Mouse (Mus musculus) forebrain, embryonic 11.5 days (tissue): Measurements from ENCODE around the gene Hacd2. TPM values are rescaled to one million over a fixed set of nuclear protein-coding genes. Genes with fewer than 3 reads are reported as not detected.
A peak's percentile ranks its signal among the peaks of the same experiment; 100 is the strongest.

Experiments
- ATAC-seq: fragments of 200-750 bp; cut with Nextera tagmentation; replicated peaks from 2 replicates; pipeline ENCODE4 v1.8.0; 2017; ENCODE audit warnings: moderate TSS enrichment; ENCODE audit not compliant: low FRiP score
- DNase-seq: peaks from one replicate; pipeline ENCODE4 v3.0.0-alpha.2; 2017; ENCODE audit warnings: low spot score
- H3K27ac ChIP-seq: fragments of 300-500 bp; sonication (generic); 2 replicates; pipeline ENCODE4 v1.5.1; 2014; ENCODE audit warnings: low read depth, low read length
- H3K27me3 ChIP-seq: fragments of 300-500 bp; sonication (generic); 2 replicates; pipeline ENCODE4 v1.6.1; 2014; ENCODE audit warnings: mild to moderate bottlenecking, low read length, mixed read lengths; ENCODE audit not compliant: control insufficient read depth, insufficient read depth
- H3K36me3 ChIP-seq: fragments of 300-500 bp; sonication (generic); 2 replicates; pipeline ENCODE4 v1.6.1; 2014; ENCODE audit warnings: mild to moderate bottlenecking, low read length, moderate library complexity, mixed read lengths; ENCODE audit not compliant: control insufficient read depth, insufficient read depth
- H3K4me1 ChIP-seq: fragments of 300-500 bp; sonication (generic); replicated peaks from 2 replicates; pipeline ENCODE4 v1.6.1; 2014; ENCODE audit warnings: low read length, mixed read lengths; ENCODE audit not compliant: control insufficient read depth, insufficient read depth
- H3K4me2 ChIP-seq: fragments of 300-500 bp; sonication (generic); 2 replicates; pipeline ENCODE4 v1.6.1; 2014; ENCODE audit warnings: low read depth, mild to moderate bottlenecking, low read length, moderate library complexity, mixed read lengths; ENCODE audit not compliant: severe bottlenecking
- H3K4me3 ChIP-seq: fragments of 300-500 bp; sonication (generic); 2 replicates; pipeline ENCODE4 v1.5.1; 2014; ENCODE audit warnings: low read depth, low read length
- H3K9ac ChIP-seq: fragments of 300-500 bp; sonication (generic); 2 replicates; pipeline ENCODE4 v1.6.1; 2014; ENCODE audit warnings: low read length
- H3K9me3 ChIP-seq: fragments of 300-500 bp; sonication (generic); 2 replicates; pipeline ENCODE4 v1.6.1; 2016; ENCODE audit warnings: low read length, mixed read lengths; ENCODE audit not compliant: control insufficient read depth
- WGBS: fragments of 180-500 bp; shearing (Covaris S2); extraction: QIAGEN DNeasy Blood & Tissue Kit; methylation state at CpG from one replicate; pipeline ENCODE4 v1.1.7; 2014; 5-methylcytosine and 5-hydroxymethylcytosine counted together
- polyA plus RNA-seq: library from polyadenylated mRNA; unstranded; fragments of >200 nt; fragmentation: Nextera tagmentation; extraction: Ambion mirVana; gene quantifications from 2 replicates; pipeline ENCODE4 v1.2.1, GENCODE M21; 2014

The Hacd2 gene
- polyA plus RNA-seq, 1 experiment from 2014 or later, result 33.9 TPM

DNA sequence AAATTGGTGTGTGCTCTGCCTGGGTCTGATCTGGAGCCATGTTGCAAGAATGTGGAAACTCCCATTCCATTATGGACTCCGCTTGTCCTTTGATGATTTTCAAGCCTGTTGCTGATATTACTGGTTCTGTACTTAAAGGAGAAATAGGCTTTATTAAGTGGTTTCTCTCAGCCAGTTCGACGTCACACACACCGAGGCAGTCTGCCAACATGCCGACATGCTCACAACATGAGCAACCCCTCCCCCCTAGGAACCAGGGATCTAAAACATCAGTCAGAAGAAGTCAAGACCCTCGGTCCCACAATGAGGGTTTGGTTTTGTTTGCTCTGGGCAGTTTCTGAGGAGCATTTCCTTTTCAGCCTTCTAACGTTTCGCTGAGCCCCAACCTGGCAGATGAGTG, 86.9 kb downstream of the Hacd2 start:
- Histone ChIP-seq H3K9ac (no peak overlapping the region), H3K4me3 (no peak overlapping the region), H3K9me3 (no peaks in the 10 kb centered on the region), H3K36me3 (no peaks in the 10 kb centered on the region; the same call in 1 of the 2 replicates), H3K4me1 (peaks cover 3% of the 10 kb centered on the region; the same call in 1 of the 2 replicates), H3K4me2 (no peak overlapping the region), H3K27ac (no peak overlapping the region), H3K27me3 (no peaks in the 10 kb centered on the region)
- WGBS, result 67% methylated on average over 8 of the region's 8 CpGs
- DNase-seq (no peak), ATAC-seq (no peak)

- no peaks in the 10 kb centered on the region for H3K36me3 ChIP-seq
- ATAC-seq (no peak), DNase-seq (no peak)
- no peak overlapping the region; the same call in 1 of the 2 replicates for H3K9ac ChIP-seq
- WGBS, result 36% methylated on average over 7 of the region's 7 CpGs
- no peak overlapping the region for H3K4me2 ChIP-seq
- H3K9me3 ChIP-seq, result no peaks in the 10 kb centered on the region
- H3K4me1 ChIP-seq, result peaks cover 3% of the 10 kb centered on the region; the same call in 1 of the 2 replicates
- no peaks in the 10 kb centered on the region for H3K27me3 ChIP-seq
- no peak overlapping the region for H3K4me3 ChIP-seq
- H3K27ac ChIP-seq, result no peak overlapping the region
These were observed 87.5 kb downstream of the Hacd2 start for GRCm38 (mm10) chr16:35109656-35110291.

GRCm38 (mm10) chr16:35110410-35111142, 88.3 kb downstream of the Hacd2 start:
- H3K36me3 ChIP-seq, result no peaks in the 10 kb centered on the region
- H3K4me1 ChIP-seq, result peaks cover 3% of the 10 kb centered on the region; the same call in 1 of the 2 replicates
- H3K9ac ChIP-seq, result no peak overlapping the region
- H3K4me3 ChIP-seq, result no peak overlapping the region
- H3K27me3 ChIP-seq, result no peaks in the 10 kb centered on the region
- no peak overlapping the region for H3K27ac ChIP-seq
- no peaks in the 10 kb centered on the region for H3K9me3 ChIP-seq
- peak; percentile 93 for DNase-seq
- 35% methylated on average over 10 of the region's 10 CpGs for WGBS
- ATAC-seq, result peak; percentile 91
- 0 out of 2 replicates have a peak overlapping the region, but pooled peaks have one; percentile 18 for H3K4me2 ChIP-seq

GRCm38 (mm10) chr16:35111143-35111620, 89.0 kb downstream of the Hacd2 start:
- H3K4me2 ChIP-seq, result no peak overlapping the region
- no peaks in the 10 kb centered on the region for H3K27me3 ChIP-seq
- H3K4me1 ChIP-seq, result peaks cover 3% of the 10 kb centered on the region; the same call in 1 of the 2 replicates
- no peaks in the 10 kb centered on the region for H3K9me3 ChIP-seq
- peak; percentile 60 for ATAC-seq
- 68% methylated on average over 8 of the region's 8 CpGs for WGBS
- no peak for DNase-seq
- H3K4me3 ChIP-seq, result no peak overlapping the region
- no peak overlapping the region for H3K9ac ChIP-seq
- no peak overlapping the region for H3K27ac ChIP-seq
- no peaks in the 10 kb centered on the region for H3K36me3 ChIP-seq

DNA sequence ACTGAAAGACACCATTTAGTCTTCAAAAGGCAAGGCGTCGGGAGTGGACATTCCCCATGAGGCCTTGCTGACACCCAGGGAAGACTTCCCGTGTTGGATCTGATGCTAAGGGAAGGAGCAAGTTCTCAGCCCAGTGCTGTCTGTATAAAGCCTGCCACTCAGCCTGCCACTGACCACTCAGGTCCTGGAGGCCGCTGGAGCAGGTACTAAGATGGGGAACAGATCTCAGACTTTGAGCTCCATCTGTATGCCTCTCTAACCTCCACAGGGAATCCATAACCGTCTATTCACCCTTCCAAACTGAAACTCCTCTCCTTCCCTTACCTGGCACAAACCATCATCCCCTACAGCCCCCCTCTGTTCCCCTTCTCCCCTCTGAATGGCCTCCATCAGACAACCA, 91.3 kb downstream of the Hacd2 start:
- H3K4me3 ChIP-seq, result no peak overlapping the region
- H3K9me3 ChIP-seq, result no peaks in the 10 kb centered on the region
- ATAC-seq, result no peak
- no peaks in the 10 kb centered on the region for H3K36me3 ChIP-seq
- H3K27me3 ChIP-seq, result no peaks in the 10 kb centered on the region
- no peak for DNase-seq
- WGBS, result 76% methylated on average over 5 of the region's 5 CpGs
- H3K4me1 ChIP-seq, result peaks cover 3% of the 10 kb centered on the region; the same call in 1 of the 2 replicates
- no peak overlapping the region for H3K27ac ChIP-seq
- no peak overlapping the region for H3K9ac ChIP-seq
- no peak overlapping the region for H3K4me2 ChIP-seq

DNA sequence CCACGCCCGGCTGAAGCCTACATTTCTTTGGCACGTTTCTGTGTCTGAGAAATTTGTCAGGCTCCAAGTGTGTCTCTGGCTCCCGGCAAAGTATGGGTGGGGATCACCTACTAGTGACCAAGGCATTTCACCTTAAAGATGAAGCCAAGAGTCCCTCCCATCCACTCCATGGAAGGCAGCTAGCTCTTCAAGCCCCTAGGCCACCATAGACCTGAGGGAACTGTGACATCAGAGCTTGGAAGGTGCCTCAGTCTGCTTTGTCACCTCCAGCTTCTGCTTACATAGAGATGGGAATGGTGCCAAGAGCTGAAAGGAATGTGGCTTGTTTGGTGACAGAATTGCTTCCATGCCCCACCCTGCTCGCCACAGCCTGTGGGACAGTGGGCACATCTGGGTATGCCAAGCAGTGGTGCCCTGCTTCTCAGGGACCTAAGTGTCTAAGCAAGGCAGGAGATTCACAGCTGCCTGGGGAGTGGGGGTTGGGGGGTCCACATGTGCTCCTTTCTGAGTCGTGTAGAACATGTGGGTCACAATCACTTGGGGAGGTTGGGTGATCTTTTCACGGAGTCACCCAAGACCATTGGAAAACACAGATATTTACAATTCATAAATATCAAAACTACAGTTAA, 94.2 kb downstream of the Hacd2 start:
- H3K27ac ChIP-seq, result no peak overlapping the region
- H3K9me3 ChIP-seq, result no peaks in the 10 kb centered on the region; the same call in 1 of the 2 replicates
- no peaks in the 10 kb centered on the region for H3K36me3 ChIP-seq
- 90% methylated on average over 7 of the region's 7 CpGs for WGBS
- no peak overlapping the region for H3K4me3 ChIP-seq
- ATAC-seq, result no peak
- no peak overlapping the region for H3K4me2 ChIP-seq
- H3K27me3 ChIP-seq, result no peaks in the 10 kb centered on the region
- no peak overlapping the region for H3K9ac ChIP-seq
- H3K4me1 ChIP-seq, result no peaks in the 10 kb centered on the region
- DNase-seq, result no peak

- no peak overlapping the region for H3K27ac ChIP-seq
- no peak for ATAC-seq
- H3K4me1 ChIP-seq, result no peaks in the 10 kb centered on the region
- DNase-seq, result no peak
- H3K4me2 ChIP-seq, result no peak overlapping the region
- H3K4me3 ChIP-seq, result no peak overlapping the region
- H3K36me3 ChIP-seq, result no peaks in the 10 kb centered on the region
- H3K9ac ChIP-seq, result no peak overlapping the region
- H3K9me3 ChIP-seq, result no peaks in the 10 kb centered on the region; the same call in 1 of the 2 replicates
- WGBS, result 63% methylated on average over 7 of the region's 7 CpGs
- no peaks in the 10 kb centered on the region for H3K27me3 ChIP-seq
These were observed 95.2 kb downstream of the Hacd2 start for GRCm38 (mm10) chr16:35117436-35117835.

DNA sequence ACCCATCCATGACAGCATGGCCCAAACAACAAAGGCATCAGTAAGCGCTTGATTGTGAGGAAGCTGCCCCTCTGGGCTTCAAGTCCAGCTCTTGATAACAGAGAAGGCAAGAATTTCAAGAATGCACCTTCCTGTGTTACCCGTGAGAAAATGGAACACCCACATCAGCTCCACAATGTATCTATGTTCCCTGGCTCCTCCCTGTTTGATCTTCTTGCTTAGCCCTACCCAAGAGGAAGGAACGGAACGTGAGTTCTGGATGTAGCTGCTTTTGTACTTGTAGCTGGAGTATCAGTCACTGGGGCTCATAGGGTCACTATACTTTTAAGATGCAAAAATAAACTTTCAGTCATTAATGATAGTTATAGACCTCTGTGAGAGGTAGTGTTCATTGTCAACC, 98.4 kb downstream of the Hacd2 start:
- Histone ChIP-seq H3K9ac (no peak overlapping the region), H3K27me3 (no peaks in the 10 kb centered on the region), H3K4me2 (no peak overlapping the region), H3K27ac (no peak overlapping the region), H3K9me3 (no peaks in the 10 kb centered on the region; the same call in 1 of the 2 replicates), H3K36me3 (no peaks in the 10 kb centered on the region), H3K4me3 (no peak overlapping the region), H3K4me1 (no peaks in the 10 kb centered on the region)
- 80% methylated on average over 4 of the region's 4 CpGs for WGBS
- ATAC-seq (no peak), DNase-seq (no peak)
